26 mouse cellular contexts compared by ENCODE assay signal in genomic region chr9:99554052-99554451, GRCm38 (mm10). TPM values are rescaled to one million over a fixed set of nuclear protein-coding genes. Genes with fewer than 3 reads are reported as not detected.
DNase-seq lines count a peak whose midpoint lies in the region; ATAC-seq and TF ChIP-seq lines count a peak whose summit lies in the region.
"Had no signal": no experiment of that assay in that cellular context is flagged by ENCODE, and none has a peak within 500 bp of the region (broad histone marks: within the 10 kb centered on the region; RNA-seq: fewer than 3 reads in every experiment).

No protein-coding gene starts in this region.

- peaks cover 35% of the 10 kb centered on the region for H3K79me2 ChIP-seq in MEL (ENCODE audit: control insufficient read depth, insufficient read depth, low read length, poor library complexity)

- ATAC-seq in liver, embryonic 12.5 days: no peak
- ATAC-seq in liver, embryonic 11.5 days (replicated peaks; ENCODE audit: low FRiP score): no peak
- peak; percentile 67 for ATAC-seq in megakaryocyte-erythroid progenitor cell, adult 5-6 weeks (replicated peaks; ENCODE audit: low FRiP score, low TSS enrichment, poor library complexity, severe bottlenecking)
- ATAC-seq: CD4-positive, CD25-positive, alpha-beta regulatory T cell, adult 4 months; forebrain, embryonic 13.5 days; forebrain, embryonic 16.5 days had no signal

- TF ChIP-seq CTCF in MEL (IDR thresholded peaks at IDR 0.05 in 2 of 3, conservative IDR thresholded peaks at IDR 0.05 in 1 of 3; ENCODE audit: control insufficient read depth in 1 of 3, insufficient read depth in 1 of 3, low read depth in 2 of 3, low read length in 3 of 3, poor library complexity in 1 of 3, severe bottlenecking in 1 of 3): no peak

- H3K27ac ChIP-seq in liver, embryonic 12.5 days: 0 out of 2 replicates have a peak overlapping the region, but pooled peaks have one; percentile 55
- H3K27ac ChIP-seq in liver, embryonic 11.5 days (ENCODE audit: low read depth, low read length): no peak overlapping the region
- peak overlapping the region; percentile 56 for H3K27ac ChIP-seq in MEL (ENCODE audit: control insufficient read depth, low read depth, low read length)
- H3K27ac ChIP-seq: embryonic facial prominence, embryonic 10.5 days; embryonic facial prominence, embryonic 12.5 days; forebrain, embryonic 13.5 days had no signal

- H3K4me1 ChIP-seq in liver, embryonic 12.5 days: peaks cover 67% of the 10 kb centered on the region
- H3K4me1 ChIP-seq in liver, embryonic 11.5 days (replicated peaks; ENCODE audit: control insufficient read depth, insufficient read depth, low read length): peaks cover 40% of the 10 kb centered on the region
- H3K4me1 ChIP-seq in MEL (ENCODE audit: control insufficient read depth in 1 of 2, insufficient read depth in 2 of 2, low read length in 2 of 2): peaks cover 38 to 42% of the 10 kb centered on the region in 2 experiments
- H3K4me1 ChIP-seq: embryonic facial prominence, embryonic 10.5 days; embryonic facial prominence, embryonic 12.5 days; forebrain, embryonic 13.5 days had no signal

- no peaks in the 10 kb centered on the region for H3K27me3 ChIP-seq in liver, embryonic 12.5 days (replicated peaks)
- no peaks in the 10 kb centered on the region for H3K27me3 ChIP-seq in liver, embryonic 11.5 days (replicated peaks; ENCODE audit: control insufficient read depth, insufficient read depth, low read length)
- no peaks in the 10 kb centered on the region for H3K27me3 ChIP-seq in MEL (ENCODE audit: control insufficient read depth in 1 of 2, insufficient read depth in 2 of 2, low read length in 2 of 2)
- H3K27me3 ChIP-seq: CH12.LX; embryonic facial prominence, embryonic 12.5 days; forebrain, embryonic 13.5 days had no signal

- no peak overlapping the region for H3K4me3 ChIP-seq in liver, embryonic 12.5 days
- H3K4me3 ChIP-seq in liver, embryonic 11.5 days (ENCODE audit: low read depth, low read length): no peak overlapping the region
- H3K4me3 ChIP-seq in MEL (ENCODE audit: control insufficient read depth in 1 of 2, insufficient read depth in 1 of 2, low read depth in 2 of 2, low read length in 2 of 2): no peak overlapping the region
- H3K4me3 ChIP-seq: embryonic facial prominence, embryonic 10.5 days; embryonic facial prominence, embryonic 12.5 days; forebrain, embryonic 13.5 days had no signal

- TF ChIP-seq POLR2A in MEL (IDR thresholded peaks at IDR 0.05; ENCODE audit: control insufficient read depth in 1 of 2, insufficient read depth in 1 of 2, low read depth in 1 of 2, low read length in 2 of 2, poor library complexity in 1 of 2): no peak

- no peak overlapping the region for H3K4me2 ChIP-seq in liver, embryonic 12.5 days
- H3K4me2 ChIP-seq in liver, embryonic 11.5 days: no peak overlapping the region
- H3K4me2 ChIP-seq: embryonic facial prominence, embryonic 12.5 days; forebrain, embryonic 13.5 days had no signal

- TF ChIP-seq EP300 in MEL (IDR thresholded peaks at IDR 0.05; ENCODE audit: low read depth in 1 of 2, low read length in 2 of 2): peak; percentile 25 to 78; a peak in 1 of 4 replicates

- DNase-seq in liver, embryonic 11.5 days (ENCODE audit: low spot score): no peak
- DNase-seq in MEL (ENCODE audit: low read depth, low spot score): no peak
- no peak for DNase-seq in ovary, postnatal 14 days (ENCODE audit: low spot score)
- DNase-seq: adrenal gland, adult 2 months; adrenal gland, postnatal 10 days; adrenal gland, postnatal 25 days; B cell, adult 2 months; cerebellum, adult 11 months; cerebellum, adult 18-20 months; cerebellum, adult 8-10 months; cerebellum, adult 9-11 months; cerebellum, postnatal 14 days; cerebellum, postnatal 36 days had no signal

- no peaks in the 10 kb centered on the region for H3K9me3 ChIP-seq in liver, embryonic 12.5 days (replicated peaks)
- H3K9me3 ChIP-seq in liver, embryonic 11.5 days (ENCODE audit: control insufficient read depth, low read length): no peaks in the 10 kb centered on the region
- no peaks in the 10 kb centered on the region for H3K9me3 ChIP-seq in MEL (replicated peaks; ENCODE audit: insufficient read depth, low read length)
- H3K9me3 ChIP-seq: embryonic facial prominence, embryonic 10.5 days; embryonic facial prominence, embryonic 12.5 days; forebrain, embryonic 13.5 days; G1E had no signal

- peaks cover 5% of the 10 kb centered on the region; the same call in 1 of the 2 replicates for H3K36me3 ChIP-seq in liver, embryonic 12.5 days
- H3K36me3 ChIP-seq in liver, embryonic 11.5 days (ENCODE audit: control insufficient read depth, insufficient read depth, low read length): no peaks in the 10 kb centered on the region
- H3K36me3 ChIP-seq in MEL (ENCODE audit: control insufficient read depth in 1 of 2, insufficient read depth in 2 of 2, low read length in 2 of 2): peaks cover 0 to 63% of the 10 kb centered on the region in 2 experiments; a peak in 2 of 4 replicates
- H3K36me3 ChIP-seq: embryonic facial prominence, embryonic 12.5 days had no signal

- TF ChIP-seq RAD21 in MEL (IDR thresholded peaks at IDR 0.05; ENCODE audit: low read depth, low read length): no peak

- H3K9ac ChIP-seq in liver, embryonic 12.5 days: no peak overlapping the region
- H3K9ac ChIP-seq in liver, embryonic 11.5 days (ENCODE audit: low read depth, low read length): no peak overlapping the region
- H3K9ac ChIP-seq in MEL (ENCODE audit: control insufficient read depth, low read depth, low read length, poor library complexity, severe bottlenecking): no peak overlapping the region; the same call in 1 of the 2 replicates
- H3K9ac ChIP-seq: embryonic facial prominence, embryonic 12.5 days; forebrain, embryonic 13.5 days had no signal

TF ChIP-seq in MEL, 35 proteins besides CTCF, POLR2A, EP300 and RAD21:
- TF ChIP-seq MAX (IDR thresholded peaks at IDR 0.05; ENCODE audit: low read length) (no peak), GATA1 (IDR thresholded peaks at IDR 0.05; ENCODE audit: low read depth, low read length) (peak; percentile 53), KAT2A (conservative IDR thresholded peaks at IDR 0.05; ENCODE audit: low read depth, low read length) (no peak), RCOR1 (IDR thresholded peaks at IDR 0.05; ENCODE audit: low read depth, low read length) (0 out of 2 replicates have a peak, but pooled peaks have one; percentile 66), TCF12 (IDR thresholded peaks at IDR 0.05; ENCODE audit: low read depth, low read length) (peak; percentile 67; the same call in 1 of the 2 replicates), ETS1 (IDR thresholded peaks at IDR 0.05; ENCODE audit: low read depth, low read length) (peak; percentile 41; the same call in 1 of the 2 replicates), UBTF (IDR thresholded peaks at IDR 0.05; ENCODE audit: borderline replicate concordance, insufficient read depth, low read depth, low read length) (no peak)

RNA-seq across cellular contexts. Expression of gene Armc8, which starts 14.6 kb away (rescaled TPM):
- polyA plus RNA-seq in liver, embryonic 12.5 days (2016; fragmentation: Nextera tagmentation; extraction: Ambion mirVana): 14.5 and 15.1 TPM in 2 replicates
- 19.5 and 23.7 TPM in 2 replicates for polyA plus RNA-seq in liver, embryonic 11.5 days (2014; fragmentation: Nextera tagmentation; extraction: Ambion mirVana)
- total RNA-seq in MEL (2012; rRNA removed): 11.6 and 11.9 TPM in 2 replicates
- polyA plus RNA-seq in MEL (2012; ENCODE audit: insufficient read depth in 1 of 2, insufficient read length in 2 of 2, low read depth in 1 of 2, low replicate concordance in 2 of 2, missing spikeins in 1 of 2): 10 to 100 TPM in 1 of 2 experiments, not detected in 1; 14.3 TPM
- 25.3 and 33.9 TPM in 2 replicates for total RNA-seq in megakaryocyte-erythroid progenitor cell, adult 5-6 weeks (2014; fragmentation: Nextera tagmentation)
- 24.7 and 33.1 TPM in 2 replicates for total RNA-seq in megakaryocyte-erythroid progenitor cell, adult 5-6 weeks (2017)

RNA-seq across cellular contexts. Expression of gene Dbr1, which starts 21.5 kb away (rescaled TPM):
- polyA plus RNA-seq in liver, embryonic 12.5 days (2016; fragmentation: Nextera tagmentation; extraction: Ambion mirVana): 26.8 and 31.4 TPM in 2 replicates
- polyA plus RNA-seq in liver, embryonic 11.5 days (2014; fragmentation: Nextera tagmentation; extraction: Ambion mirVana): 36.5 and 39.7 TPM in 2 replicates
- total RNA-seq in MEL (2012; rRNA removed): 49.7 and 51.6 TPM in 2 replicates
- polyA plus RNA-seq in MEL (2012; ENCODE audit: insufficient read depth in 1 of 2, insufficient read length in 2 of 2, low read depth in 1 of 2, low replicate concordance in 2 of 2, missing spikeins in 1 of 2): 10 to 100 TPM in 1 of 2 experiments, not detected in 1; 53.7 TPM
- 21.9 and 34.7 TPM in 2 replicates for total RNA-seq in megakaryocyte-erythroid progenitor cell, adult 5-6 weeks (2014; fragmentation: Nextera tagmentation)
- total RNA-seq in megakaryocyte-erythroid progenitor cell, adult 5-6 weeks (2017): 53.6 and 67.5 TPM in 2 replicates

RNA-seq across cellular contexts. Expression of gene A4gnt, which starts 58.2 kb away (rescaled TPM):
- polyA plus RNA-seq in liver, embryonic 12.5 days (2016; fragmentation: Nextera tagmentation; extraction: Ambion mirVana): not detected in 2 replicates
- polyA plus RNA-seq in liver, embryonic 11.5 days (2014; fragmentation: Nextera tagmentation; extraction: Ambion mirVana): not detected in 2 replicates
- 0.04 TPM in 1 of 2 replicates, not detected in the other for total RNA-seq in MEL (2012; rRNA removed)
- not detected for polyA plus RNA-seq in MEL (2012; ENCODE audit: insufficient read depth in 1 of 2, insufficient read length in 2 of 2, low read depth in 1 of 2, low replicate concordance in 2 of 2, missing spikeins in 1 of 2)
- not detected in 2 replicates for total RNA-seq in megakaryocyte-erythroid progenitor cell, adult 5-6 weeks (2014; fragmentation: Nextera tagmentation)
- not detected in 2 replicates for total RNA-seq in megakaryocyte-erythroid progenitor cell, adult 5-6 weeks (2017)
- total RNA-seq: adrenal gland, adult 2 months; adrenal gland, postnatal 10 days; adrenal gland, postnatal 25 days; CH12.LX; common myeloid progenitor, adult 5-6 weeks had no signal
- polyA plus RNA-seq: adrenal gland, adult 2 months; brain, embryonic 14.5 days; CD4-positive, CD25-positive, alpha-beta regulatory T cell, adult 4 months; embryonic facial prominence, embryonic 10.5 days; embryonic facial prominence, embryonic 12.5 days; embryonic facial prominence, embryonic 14.5 days; forebrain, embryonic 11.5 days; forebrain, embryonic 13.5 days; forebrain, embryonic 16.5 days; G1E had no signal
